Mouse (Mus musculus) forebrain, embryonic 16.5 days (tissue): Measurements from ENCODE around the gene Me3. TPM values are rescaled to one million over a fixed set of nuclear protein-coding genes. Genes with fewer than 3 reads are reported as not detected.

ENCODE experiments used
- ATAC-seq: fragments of 200-750 bp; cut with Nextera tagmentation; 2 replicates; pipeline ENCODE4 v1.8.0; 2017; ENCODE audit warnings: mild to moderate bottlenecking, moderate library complexity
- H3K27ac ChIP-seq: fragments of 300-500 bp; sonication (generic); 2 replicates; pipeline ENCODE4 v1.5.1; 2014; ENCODE audit warnings: low read length, control low read depth
- H3K27me3 ChIP-seq: fragments of 300-500 bp; sonication (generic); replicated peaks from 2 replicates; pipeline ENCODE4 v1.6.1; 2014; ENCODE audit warnings: low read length; ENCODE audit not compliant: control insufficient read depth, insufficient read depth
- H3K36me3 ChIP-seq: fragments of 300-500 bp; sonication (generic); 2 replicates; pipeline ENCODE4 v1.6.1; 2014; ENCODE audit not compliant: control insufficient read depth, insufficient read depth
- H3K4me1 ChIP-seq: fragments of 300-500 bp; sonication (generic); replicated peaks from 2 replicates; pipeline ENCODE4 v1.6.1; 2014; ENCODE audit warnings: low read length; ENCODE audit not compliant: control insufficient read depth, insufficient read depth
- H3K4me2 ChIP-seq: fragments of 300-500 bp; sonication (generic); 2 replicates; pipeline ENCODE4 v1.6.1; 2014; ENCODE audit warnings: mild to moderate bottlenecking, low read length, control low read depth
- H3K4me3 ChIP-seq: fragments of 300-500 bp; sonication (generic); replicated peaks from 2 replicates; pipeline ENCODE4 v1.5.1; 2014; ENCODE audit warnings: mild to moderate bottlenecking, low read length, control low read depth
- H3K9ac ChIP-seq: fragments of 300-500 bp; sonication (generic); replicated peaks from 2 replicates; pipeline ENCODE4 v1.6.1; 2014; ENCODE audit warnings: low read depth, low read length, control low read depth
- H3K9me3 ChIP-seq: fragments of 300-500 bp; sonication (generic); 2 replicates; pipeline ENCODE4 v1.6.1; 2016; ENCODE audit warnings: low read length; ENCODE audit not compliant: control insufficient read depth
- WGBS: fragments of 180-500 bp; shearing (Covaris S2); extraction: QIAGEN DNeasy Blood & Tissue Kit; methylation state at CpG from one replicate; pipeline ENCODE4 v1.1.7; 2014; 5-methylcytosine and 5-hydroxymethylcytosine counted together
- polyA plus RNA-seq: library from polyadenylated mRNA; unstranded; fragments of >200 nt; fragmentation: Nextera tagmentation; extraction: Ambion mirVana; gene quantifications from 2 replicates; pipeline ENCODE4 v1.2.1, GENCODE M21; 2015

Gene Me3
- 4.3 and 6.5 TPM in 2 replicates for polyA plus RNA-seq

GRCm38 (mm10) chr7:89632342-89633251 lies at the start of gene Me3:
Gene Me3, plus strand, starts transcription at chr7:89632392.
- Histone ChIP-seq H3K36me3 (no peaks in the 10 kb centered on the region), H3K27ac (no peak within 1 kb of the TSS), H3K9me3 (no peaks in the 10 kb centered on the region), H3K4me3 (peak within 1 kb of the TSS; percentile 70), H3K27me3 (no peaks in the 10 kb centered on the region), H3K4me1 (peaks cover 3% of the 10 kb centered on the region), H3K9ac (peak within 1 kb of the TSS; percentile 72), H3K4me2 (peak within 1 kb of the TSS; percentile 95)
- peak; percentile 80 for ATAC-seq
- WGBS, result 3% methylated on average over 49 of the region's 49 CpGs

GRCm38 (mm10) chr7:89590039-89590438 lies 42.2 kb upstream of the Me3 start:
- no peaks in the 10 kb centered on the region for H3K9me3 ChIP-seq
- H3K27ac ChIP-seq, result no peak overlapping the region
- 78% methylated on average over 5 of the region's 5 CpGs for WGBS
- H3K4me1 ChIP-seq, result peaks cover 12% of the 10 kb centered on the region
- no peaks in the 10 kb centered on the region for H3K27me3 ChIP-seq
- H3K36me3 ChIP-seq, result no peaks in the 10 kb centered on the region
- H3K4me2 ChIP-seq, result no peak overlapping the region
- peak; percentile 59 for ATAC-seq
- no peak overlapping the region for H3K4me3 ChIP-seq
- no peak overlapping the region for H3K9ac ChIP-seq

GRCm38 (mm10) chr7:89590542-89591251 lies 41.5 kb upstream of the Me3 start:
- no peak overlapping the region for H3K9ac ChIP-seq
- peak overlapping the region; percentile 32; the same call in 1 of the 2 replicates for H3K27ac ChIP-seq
- no peak overlapping the region for H3K4me3 ChIP-seq
- 66% methylated on average over 3 of the region's 3 CpGs for WGBS
- H3K4me2 ChIP-seq, result no peak overlapping the region
- ATAC-seq, result peak; percentile 91
- peaks cover 12% of the 10 kb centered on the region for H3K4me1 ChIP-seq
- H3K27me3 ChIP-seq, result no peaks in the 10 kb centered on the region
- H3K36me3 ChIP-seq, result no peaks in the 10 kb centered on the region
- H3K9me3 ChIP-seq, result no peaks in the 10 kb centered on the region

DNA sequence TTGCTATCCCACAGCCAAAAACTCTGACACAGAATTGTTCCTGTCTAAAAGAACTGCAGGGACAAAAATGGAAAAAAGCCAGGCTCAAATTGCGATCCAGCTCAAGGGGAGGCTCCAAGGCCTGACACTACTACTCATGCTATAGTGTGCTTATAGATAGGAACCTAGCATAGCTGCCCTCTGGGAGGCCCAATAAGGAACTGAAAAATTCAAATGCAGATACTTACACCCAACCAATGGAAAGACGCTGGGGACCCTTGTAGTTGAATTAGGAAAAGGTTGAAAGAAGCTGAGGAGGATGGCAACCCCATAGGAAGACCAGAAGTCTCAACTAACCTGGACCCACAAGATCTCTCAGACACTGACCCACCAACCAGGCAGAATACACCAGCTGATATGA lies 36.4 kb upstream of the Me3 start:
- Histone ChIP-seq H3K9me3 (no peaks in the 10 kb centered on the region), H3K9ac (no peak overlapping the region), H3K27me3 (no peaks in the 10 kb centered on the region), H3K4me2 (no peak overlapping the region), H3K27ac (no peak overlapping the region), H3K4me3 (no peak overlapping the region), H3K36me3 (no peaks in the 10 kb centered on the region), H3K4me1 (peaks cover 2% of the 10 kb centered on the region)
- 94% methylated on average over 2 of the region's 2 CpGs for WGBS
- ATAC-seq, result no peak

GRCm38 (mm10) chr7:89605589-89606536 lies 26.3 kb upstream of the Me3 start:
- no peak overlapping the region for H3K4me3 ChIP-seq
- no peak overlapping the region for H3K4me2 ChIP-seq
- H3K27ac ChIP-seq, result no peak overlapping the region
- no peaks in the 10 kb centered on the region for H3K36me3 ChIP-seq
- H3K27me3 ChIP-seq, result no peaks in the 10 kb centered on the region
- 62% methylated on average over 8 of the region's 8 CpGs for WGBS
- no peak for ATAC-seq
- peaks cover 3% of the 10 kb centered on the region for H3K4me1 ChIP-seq
- no peak overlapping the region for H3K9ac ChIP-seq
- H3K9me3 ChIP-seq, result no peaks in the 10 kb centered on the region

- ATAC-seq, result no peak
Observed at GRCm38 (mm10) chr7:89607329-89607728, 24.9 kb upstream of the Me3 start.

GRCm38 (mm10) chr7:89611236-89611635 lies 21.0 kb upstream of the Me3 start:
- H3K27me3 ChIP-seq, result no peaks in the 10 kb centered on the region
- no peak for ATAC-seq
- no peak overlapping the region for H3K4me3 ChIP-seq
- no peak overlapping the region for H3K27ac ChIP-seq
- H3K36me3 ChIP-seq, result no peaks in the 10 kb centered on the region
- WGBS, result 59% methylated on average over 7 of the region's 7 CpGs
- H3K9me3 ChIP-seq, result no peaks in the 10 kb centered on the region
- H3K4me1 ChIP-seq, result peaks cover under 1% of the 10 kb centered on the region; the same call in 1 of the 2 replicates
- no peak overlapping the region for H3K9ac ChIP-seq
- H3K4me2 ChIP-seq, result no peak overlapping the region

More at GRCm38 (mm10) chr7:89607329-89607728, 24.9 kb upstream of the Me3 start:
- H3K27me3 ChIP-seq, result no peaks in the 10 kb centered on the region
- H3K27ac ChIP-seq, result no peak overlapping the region
- H3K36me3 ChIP-seq, result no peaks in the 10 kb centered on the region
- no peak overlapping the region for H3K9ac ChIP-seq
- peaks cover 3% of the 10 kb centered on the region; the same call in 1 of the 2 replicates for H3K4me1 ChIP-seq
- 95% methylated on average over 5 of the region's 6 CpGs for WGBS
- H3K9me3 ChIP-seq, result no peaks in the 10 kb centered on the region
- no peak overlapping the region for H3K4me2 ChIP-seq
- H3K4me3 ChIP-seq, result no peak overlapping the region

- Histone ChIP-seq H3K9me3 (no peaks in the 10 kb centered on the region), H3K27me3 (no peaks in the 10 kb centered on the region), H3K36me3 (no peaks in the 10 kb centered on the region), H3K4me2 (no peak overlapping the region), H3K27ac (no peak overlapping the region), H3K9ac (no peak overlapping the region), H3K4me3 (no peak overlapping the region), H3K4me1 (no peaks in the 10 kb centered on the region)
- WGBS, result 94% methylated on average over 6 of the region's 6 CpGs
- no peak for ATAC-seq
Observed at GRCm38 (mm10) chr7:89616235-89616634, 16.0 kb upstream of the Me3 start.
